Mouse (Mus musculus) bone marrow macrophage, adult 2 months (primary cell): ENCODE measurements around the gene Bbs12. TPM values are rescaled to one million over a fixed set of nuclear protein-coding genes. Genes with fewer than 3 reads are reported as not detected.

ENCODE experiments used
- H3K27ac ChIP-seq: 2 replicates; pipeline ENCODE4 v1.5.1; 2012; ENCODE audit warnings: low read depth, low read length; ENCODE audit not compliant: insufficient read depth
- H3K4me1 ChIP-seq: 2 replicates; pipeline ENCODE4 v1.6.1; 2012; ENCODE audit warnings: low read length; ENCODE audit not compliant: control insufficient read depth, insufficient read depth
- H3K4me3 ChIP-seq: 2 replicates; pipeline ENCODE4 v1.5.1; 2012; ENCODE audit warnings: mild to moderate bottlenecking, low read length, moderate library complexity; ENCODE audit not compliant: insufficient read depth
- CTCF ChIP-seq: IDR thresholded peaks from 2 replicates; pipeline ENCODE4 v1.5.1; 2012; ENCODE audit warnings: low read depth, mild to moderate bottlenecking, low read length, moderate library complexity
- POLR2A ChIP-seq: IDR thresholded peaks from 2 replicates; pipeline ENCODE4 v1.6.1; 2012; ENCODE audit warnings: mild to moderate bottlenecking, low read depth, low read length, borderline replicate concordance
- polyA plus RNA-seq: library from polyadenylated mRNA; stranded (reverse); fragments of >200 nt; gene quantifications from 2 replicates; pipeline ENCODE4 v1.2.4, GENCODE M21; 2012; ENCODE audit not compliant: missing spikeins, insufficient read depth, insufficient read length

Bbs12 gene
- polyA plus RNA-seq, 1 experiment: 2.4 TPM

GRCm38 (mm10) chr3:37325317-37326112, 13.2 kb downstream of the Bbs12 start:
- no peak for TF ChIP-seq CTCF
- TF ChIP-seq POLR2A: no peak
- Histone ChIP-seq H3K4me1 (peaks cover 15% of the 10 kb centered on the region), H3K27ac (no peak overlapping the region), H3K4me3 (no peak overlapping the region)

- H3K4me3 ChIP-seq: no peak overlapping the region
- no peak for TF ChIP-seq POLR2A
- no peak for TF ChIP-seq CTCF
- peaks cover 26% of the 10 kb centered on the region for H3K4me1 ChIP-seq
- H3K27ac ChIP-seq: no peak overlapping the region
Observed at GRCm38 (mm10) chr3:37326627-37327026, 14.3 kb downstream of the Bbs12 start.

GRCm38 (mm10) chr3:37328489-37328888, 16.1 kb downstream of the Bbs12 start:
- no peak overlapping the region for H3K4me3 ChIP-seq
- TF ChIP-seq CTCF (no peak), POLR2A (no peak)
- H3K4me1 ChIP-seq: peaks cover 35% of the 10 kb centered on the region
- no peak overlapping the region for H3K27ac ChIP-seq

- Histone ChIP-seq H3K4me1 (peaks cover 35% of the 10 kb centered on the region), H3K4me3 (no peak overlapping the region), H3K27ac (no peak overlapping the region)
- TF ChIP-seq CTCF (no peak), POLR2A (no peak)
Observed at GRCm38 (mm10) chr3:37329963-37330362, 17.6 kb downstream of the Bbs12 start.

GRCm38 (mm10) chr3:37331999-37332449, 19.7 kb downstream of the Bbs12 start:
- TF ChIP-seq POLR2A: no peak
- TF ChIP-seq CTCF: no peak
- Histone ChIP-seq H3K27ac (0 out of 2 replicates have a peak overlapping the region, but pooled peaks have one; percentile 1), H3K4me1 (peaks cover 35% of the 10 kb centered on the region), H3K4me3 (no peak overlapping the region)

- TF ChIP-seq POLR2A (no peak), CTCF (no peak)
- Histone ChIP-seq H3K27ac (no peak overlapping the region), H3K4me1 (peaks cover 27% of the 10 kb centered on the region), H3K4me3 (no peak overlapping the region)
Observed at GRCm38 (mm10) chr3:37334053-37334452, 21.7 kb downstream of the Bbs12 start.

GRCm38 (mm10) chr3:37341110-37341509, 28.8 kb downstream of the Bbs12 start:
- H3K27ac ChIP-seq: no peak overlapping the region
- TF ChIP-seq POLR2A: no peak
- peak; percentile 33; the same call in 1 of the 2 replicates for TF ChIP-seq CTCF
- 0 out of 2 replicates have a peak, but pooled peaks cover 3% of the 10 kb centered on the region for H3K4me1 ChIP-seq
- no peak overlapping the region for H3K4me3 ChIP-seq

GRCm38 (mm10) chr3:37342811-37343210, 30.5 kb downstream of the Bbs12 start:
- Histone ChIP-seq H3K27ac (no peak overlapping the region), H3K4me3 (no peak overlapping the region), H3K4me1 (peaks cover 4% of the 10 kb centered on the region)
- TF ChIP-seq POLR2A (no peak), CTCF (no peak)

GRCm38 (mm10) chr3:37347671-37348070, 35.3 kb downstream of the Bbs12 start:
- peaks cover 4% of the 10 kb centered on the region for H3K4me1 ChIP-seq
- TF ChIP-seq CTCF (no peak), POLR2A (no peak)
- H3K4me3 ChIP-seq: no peak overlapping the region
- H3K27ac ChIP-seq: no peak overlapping the region

GRCm38 (mm10) chr3:37348221-37349165, 36.1 kb downstream of the Bbs12 start, which contains the start of gene Fgf2:
Fgf2 (plus strand) TSS chr3:37348346.
- Histone ChIP-seq H3K4me1 (peaks cover 4% of the 10 kb centered on the region), H3K4me3 (peak within 1 kb of the TSS; percentile 53), H3K27ac (no peak within 1 kb of the TSS)
- TF ChIP-seq CTCF (no peak), POLR2A (no peak)
